Mouse (Mus musculus): Measurements from ENCODE around the gene Lgals8. TPM values are rescaled to one million over a fixed set of nuclear protein-coding genes. Genes with fewer than 3 reads are reported as not detected.

The Lgals8 gene
- polyA plus RNA-seq, 1 experiment from 2014 or later: 28.4 TPM

- H3K36me3 ChIP-seq (ENCODE audit: insufficient read depth, low read length): peaks cover 40% of the 10 kb centered on the region
- H3K4me2 ChIP-seq (replicated peaks; ENCODE audit: low read depth, low read length): no peak overlapping the region
- H3K9ac ChIP-seq (replicated peaks; ENCODE audit: low read depth): no peak overlapping the region
- no peak overlapping the region for H3K27ac ChIP-seq (ENCODE audit: low read length)
- H3K9me3 ChIP-seq (ENCODE audit: low read length): no peaks in the 10 kb centered on the region
- ATAC-seq: no peak
- H3K27me3 ChIP-seq (replicated peaks; ENCODE audit: insufficient read depth, low read length): no peaks in the 10 kb centered on the region
- DNase-seq (ENCODE audit: low spot score): no peak
- H3K4me1 ChIP-seq (ENCODE audit: insufficient read depth, low read depth, low read length): no peaks in the 10 kb centered on the region
- H3K4me3 ChIP-seq (ENCODE audit: low read depth, low read length): no peak overlapping the region
- no peak for TF ChIP-seq EP300 (IDR thresholded peaks at IDR 0.05)
- TF ChIP-seq CTCF (IDR thresholded peaks at IDR 0.05): no peak
- WGBS: 92% methylated on average over 9 of the region's 9 CpGs
These were observed 44.1 kb downstream of the Lgals8 start for GRCm38 (mm10) chr13:12420596-12420995.

- no peaks in the 10 kb centered on the region for H3K4me1 ChIP-seq (ENCODE audit: insufficient read depth, low read depth, low read length)
- H3K27ac ChIP-seq (ENCODE audit: low read length): no peak overlapping the region
- ATAC-seq: peak; percentile 62
- peaks cover 28% of the 10 kb centered on the region; the same call in 1 of the 2 replicates for H3K36me3 ChIP-seq (ENCODE audit: insufficient read depth, low read length)
- DNase-seq (ENCODE audit: low spot score): peak; percentile 35
- H3K4me3 ChIP-seq (ENCODE audit: low read depth, low read length): no peak overlapping the region
- TF ChIP-seq CTCF (IDR thresholded peaks at IDR 0.05) (no peak), EP300 (IDR thresholded peaks at IDR 0.05) (no peak)
- WGBS: 72% methylated on average over 8 of the region's 8 CpGs
- H3K9ac ChIP-seq (replicated peaks; ENCODE audit: low read depth): no peak overlapping the region
- no peaks in the 10 kb centered on the region for H3K27me3 ChIP-seq (replicated peaks; ENCODE audit: insufficient read depth, low read length)
- no peak overlapping the region for H3K4me2 ChIP-seq (replicated peaks; ENCODE audit: low read depth, low read length)
- no peaks in the 10 kb centered on the region for H3K9me3 ChIP-seq (ENCODE audit: low read length)
These were observed 52.7 kb downstream of the Lgals8 start for GRCm38 (mm10) chr13:12412016-12412415.

GRCm38 (mm10) chr13:12408343-12409066 is 56.2 kb downstream of the Lgals8 start:
- Histone ChIP-seq H3K4me1 (ENCODE audit: insufficient read depth, low read depth, low read length) (no peaks in the 10 kb centered on the region), H3K4me3 (ENCODE audit: low read depth, low read length) (no peak overlapping the region), H3K4me2 (replicated peaks; ENCODE audit: low read depth, low read length) (no peak overlapping the region), H3K9me3 (ENCODE audit: low read length) (no peaks in the 10 kb centered on the region), H3K36me3 (ENCODE audit: insufficient read depth, low read length) (0 out of 2 replicates have a peak, but pooled peaks cover 14% of the 10 kb centered on the region), H3K27me3 (replicated peaks; ENCODE audit: insufficient read depth, low read length) (no peaks in the 10 kb centered on the region), H3K27ac (ENCODE audit: low read length) (no peak overlapping the region), H3K9ac (replicated peaks; ENCODE audit: low read depth) (no peak overlapping the region)
- 81% methylated on average over 9 of the region's 9 CpGs for WGBS
- DNase-seq (ENCODE audit: low spot score) (peak; percentile 66), ATAC-seq (peak; percentile 68)
- TF ChIP-seq CTCF (IDR thresholded peaks at IDR 0.05): no peak
- TF ChIP-seq EP300 (IDR thresholded peaks at IDR 0.05): peak; percentile 52

GRCm38 (mm10) chr13:12395571-12395970 is 69.2 kb downstream of the Lgals8 start:
- Histone ChIP-seq H3K9ac (replicated peaks; ENCODE audit: low read depth) (peak overlapping the region; percentile 50), H3K4me2 (replicated peaks; ENCODE audit: low read depth, low read length) (peak overlapping the region; percentile 86), H3K27me3 (replicated peaks; ENCODE audit: insufficient read depth, low read length) (no peaks in the 10 kb centered on the region), H3K36me3 (ENCODE audit: insufficient read depth, low read length) (peaks cover 7% of the 10 kb centered on the region; the same call in 1 of the 2 replicates), H3K4me1 (ENCODE audit: insufficient read depth, low read depth, low read length) (no peaks in the 10 kb centered on the region), H3K27ac (ENCODE audit: low read length) (peak overlapping the region; percentile 20; the same call in 1 of the 2 replicates), H3K9me3 (ENCODE audit: low read length) (no peaks in the 10 kb centered on the region), H3K4me3 (ENCODE audit: low read depth, low read length) (peak overlapping the region; percentile 76)
- DNase-seq (ENCODE audit: low spot score): peak; percentile 27
- under 1% methylated on average over 22 of the region's 23 CpGs for WGBS
- peak; percentile 7; the same call in 1 of the 2 replicates for ATAC-seq
- no peak for TF ChIP-seq CTCF (IDR thresholded peaks at IDR 0.05)
- no peak for TF ChIP-seq EP300 (IDR thresholded peaks at IDR 0.05)

GRCm38 (mm10) chr13:12394609-12395505 is 69.9 kb downstream of the Lgals8 start, which contains the start of gene Heatr1:
Gene Heatr1, plus strand, starts transcription at chr13:12395027.
- Histone ChIP-seq H3K27ac (ENCODE audit: low read length) (peak within 1 kb of the TSS; percentile 20), H3K4me1 (ENCODE audit: insufficient read depth, low read depth, low read length) (no peaks in the 10 kb centered on the region), H3K4me3 (ENCODE audit: low read depth, low read length) (peak within 1 kb of the TSS; percentile 76), H3K9me3 (ENCODE audit: low read length) (no peaks in the 10 kb centered on the region), H3K27me3 (replicated peaks; ENCODE audit: insufficient read depth, low read length) (no peaks in the 10 kb centered on the region), H3K36me3 (ENCODE audit: insufficient read depth, low read length) (peaks cover 7% of the 10 kb centered on the region; the same call in 1 of the 2 replicates), H3K4me2 (replicated peaks; ENCODE audit: low read depth, low read length) (peak within 1 kb of the TSS; percentile 86), H3K9ac (replicated peaks; ENCODE audit: low read depth) (peak within 1 kb of the TSS; percentile 50)
- WGBS: under 1% methylated on average over 43 of the region's 43 CpGs
- ATAC-seq (peak; percentile 97), DNase-seq (ENCODE audit: low spot score) (peak; percentile 100)
- no peak for TF ChIP-seq CTCF (IDR thresholded peaks at IDR 0.05)
- 0 out of 2 replicates have a peak, but pooled peaks have one; percentile 24 for TF ChIP-seq EP300 (IDR thresholded peaks at IDR 0.05)

Other genes with a start within 250 kb of the Lgals8 start
- 4.9 and 5.2 TPM in 2 replicates for gene Mtr, start 206.8 kb downstream of the Lgals8 start, polyA plus RNA-seq (2015; fragmentation: Nextera tagmentation; extraction: Ambion mirVana)
- 16.1 and 18.7 TPM in 2 replicates for gene Actn2, start 124.2 kb downstream of the Lgals8 start, polyA plus RNA-seq (2015; fragmentation: Nextera tagmentation; extraction: Ambion mirVana)
- 7.7 TPM in 2 replicates for gene Heatr1, start 69.9 kb downstream of the Lgals8 start, polyA plus RNA-seq (2015; fragmentation: Nextera tagmentation; extraction: Ambion mirVana)
- gene Edaradd, start 55.5 kb upstream of the Lgals8 start, polyA plus RNA-seq (2015; fragmentation: Nextera tagmentation; extraction: Ambion mirVana): 0.23 and 0.29 TPM in 2 replicates
- 7.9 and 9.2 TPM in 2 replicates for gene Ero1lb, start 100.9 kb upstream of the Lgals8 start, polyA plus RNA-seq (2015; fragmentation: Nextera tagmentation; extraction: Ambion mirVana)

All from lung, postnatal 0 days (tissue).